Mouse (Mus musculus) heart, embryonic 10.5 days (tissue): ENCODE measurements around the gene Gng7. TPM values are rescaled to one million over a fixed set of nuclear protein-coding genes. Genes with fewer than 3 reads are reported as not detected.

Experiments used
- DNase-seq: peaks from one replicate; pipeline ENCODE4 v3.0.0-alpha.2; 2017; ENCODE audit warnings: low spot score
- H3K27ac ChIP-seq: fragments of 300-500 bp; sonication (generic); 2 replicates; pipeline ENCODE4 v1.5.1; 2016; ENCODE audit warnings: mild to moderate bottlenecking
- H3K27me3 ChIP-seq: fragments of 300-500 bp; sonication (generic); 2 replicates; pipeline ENCODE4 v1.6.1; 2016; ENCODE audit warnings: mild to moderate bottlenecking; ENCODE audit not compliant: poor library complexity, insufficient read depth, severe bottlenecking
- H3K36me3 ChIP-seq: fragments of 300-500 bp; sonication (generic); 2 replicates; pipeline ENCODE4 v1.6.1; 2016; ENCODE audit warnings: mild to moderate bottlenecking, moderate library complexity
- H3K4me1 ChIP-seq: fragments of 300-500 bp; sonication (generic); 2 replicates; pipeline ENCODE4 v1.6.1; 2016; ENCODE audit warnings: mild to moderate bottlenecking
- H3K4me3 ChIP-seq: fragments of 300-500 bp; sonication (generic); 2 replicates; pipeline ENCODE4 v1.5.1; 2016; ENCODE audit warnings: mild to moderate bottlenecking, moderate library complexity
- H3K9me3 ChIP-seq: fragments of 300-500 bp; sonication (generic); 2 replicates; pipeline ENCODE4 v1.6.1; 2016; ENCODE audit warnings: mild to moderate bottlenecking, moderate library complexity
- WGBS: fragments of 180-500 bp; shearing (Covaris S2); methylation state at CpG from one replicate; pipeline ENCODE4 v1.1.7; 2016; 5-methylcytosine and 5-hydroxymethylcytosine counted together
- polyA plus RNA-seq: library from polyadenylated mRNA; unstranded; fragments of >200 nt; fragmentation: Nextera tagmentation; extraction: Ambion mirVana; gene quantifications from 2 replicates; pipeline ENCODE4 v1.2.1, GENCODE M21; 2016

Gene Gng7
- polyA plus RNA-seq, 1 experiment from 2014 or later = 2.1 TPM

GRCm38 (mm10) chr10:80954843-80955242, 59.9 kb downstream of the Gng7 start:
- 35% methylated on average over 6 of the region's 6 CpGs for WGBS
- Histone ChIP-seq H3K9me3 (no peaks in the 10 kb centered on the region), H3K27me3 (peaks cover 8% of the 10 kb centered on the region; the same call in 1 of the 2 replicates), H3K4me1 (peaks cover 45% of the 10 kb centered on the region), H3K27ac (peak overlapping the region; percentile 73), H3K36me3 (no peaks in the 10 kb centered on the region), H3K4me3 (no peak overlapping the region)
- no peak for DNase-seq

GRCm38 (mm10) chr10:80954415-80954814, 60.3 kb downstream of the Gng7 start:
- Histone ChIP-seq H3K9me3 (no peaks in the 10 kb centered on the region), H3K27ac (peak overlapping the region; percentile 73), H3K4me1 (peaks cover 49% of the 10 kb centered on the region), H3K36me3 (no peaks in the 10 kb centered on the region), H3K27me3 (peaks cover 8% of the 10 kb centered on the region; the same call in 1 of the 2 replicates), H3K4me3 (no peak overlapping the region)
- 85% methylated on average over 13 of the region's 13 CpGs for WGBS
- no peak for DNase-seq

- Histone ChIP-seq H3K9me3 (no peaks in the 10 kb centered on the region), H3K4me3 (no peak overlapping the region), H3K36me3 (no peaks in the 10 kb centered on the region), H3K27ac (peak overlapping the region; percentile 44; the same call in 1 of the 2 replicates), H3K27me3 (peaks cover 8% of the 10 kb centered on the region; the same call in 1 of the 2 replicates), H3K4me1 (peaks cover 64% of the 10 kb centered on the region)
- WGBS = 69% methylated on average over 15 of the region's 15 CpGs
- no peak for DNase-seq
Observed at GRCm38 (mm10) chr10:80952449-80952848, 62.3 kb downstream of the Gng7 start.

GRCm38 (mm10) chr10:80951761-80952390, 62.9 kb downstream of the Gng7 start:
- Histone ChIP-seq H3K36me3 (no peaks in the 10 kb centered on the region), H3K4me1 (peaks cover 67% of the 10 kb centered on the region), H3K27me3 (peaks cover 8% of the 10 kb centered on the region; the same call in 1 of the 2 replicates), H3K4me3 (no peak overlapping the region), H3K9me3 (no peaks in the 10 kb centered on the region), H3K27ac (no peak overlapping the region)
- no peak for DNase-seq
- 73% methylated on average over 10 of the region's 10 CpGs for WGBS

GRCm38 (mm10) chr10:80950314-80950713, 64.4 kb downstream of the Gng7 start:
- Histone ChIP-seq H3K4me1 (peaks cover 67% of the 10 kb centered on the region), H3K36me3 (no peaks in the 10 kb centered on the region), H3K27me3 (peaks cover 8% of the 10 kb centered on the region; the same call in 1 of the 2 replicates), H3K9me3 (no peaks in the 10 kb centered on the region), H3K4me3 (no peak overlapping the region), H3K27ac (0 out of 2 replicates have a peak overlapping the region, but pooled peaks have one; percentile 38)
- DNase-seq = no peak
- WGBS = 19% methylated on average over 5 of the region's 5 CpGs

- peaks cover 8% of the 10 kb centered on the region; the same call in 1 of the 2 replicates for H3K27me3 ChIP-seq
- H3K36me3 ChIP-seq = no peaks in the 10 kb centered on the region
- H3K9me3 ChIP-seq = no peaks in the 10 kb centered on the region
- peak overlapping the region; percentile 77 for H3K27ac ChIP-seq
- peaks cover 59% of the 10 kb centered on the region for H3K4me1 ChIP-seq
- 72% methylated on average over 3 of the region's 3 CpGs for WGBS
- no peak for DNase-seq
- H3K4me3 ChIP-seq = no peak overlapping the region
Observed at GRCm38 (mm10) chr10:80949081-80949480, 65.7 kb downstream of the Gng7 start.

- Histone ChIP-seq H3K36me3 (no peaks in the 10 kb centered on the region), H3K4me3 (no peak overlapping the region), H3K4me1 (peaks cover 64% of the 10 kb centered on the region), H3K9me3 (no peaks in the 10 kb centered on the region), H3K27ac (peak overlapping the region; percentile 77), H3K27me3 (peaks cover 8% of the 10 kb centered on the region; the same call in 1 of the 2 replicates)
- WGBS = 31% methylated on average over 6 of the region's 6 CpGs
- no peak for DNase-seq
Observed at GRCm38 (mm10) chr10:80948570-80948969, 66.2 kb downstream of the Gng7 start.

GRCm38 (mm10) chr10:80947802-80948201, 66.9 kb downstream of the Gng7 start:
- peak; percentile 78 for DNase-seq
- H3K4me1 ChIP-seq = peaks cover 69% of the 10 kb centered on the region
- WGBS = 23% methylated on average over 2 of the region's 2 CpGs
- H3K4me3 ChIP-seq = no peak overlapping the region
- H3K27me3 ChIP-seq = peaks cover 4% of the 10 kb centered on the region; the same call in 1 of the 2 replicates
- H3K27ac ChIP-seq = peak overlapping the region; percentile 77
- no peaks in the 10 kb centered on the region for H3K36me3 ChIP-seq
- no peaks in the 10 kb centered on the region for H3K9me3 ChIP-seq

GRCm38 (mm10) chr10:80946684-80947437, 67.9 kb downstream of the Gng7 start:
- H3K4me3 ChIP-seq = peak overlapping the region; percentile 4; the same call in 1 of the 2 replicates
- peaks cover 70% of the 10 kb centered on the region for H3K4me1 ChIP-seq
- no peak for DNase-seq
- 64% methylated on average over 14 of the region's 14 CpGs for WGBS
- H3K36me3 ChIP-seq = no peaks in the 10 kb centered on the region
- no peaks in the 10 kb centered on the region for H3K9me3 ChIP-seq
- peak overlapping the region; percentile 77 for H3K27ac ChIP-seq
- H3K27me3 ChIP-seq = no peaks in the 10 kb centered on the region; the same call in 1 of the 2 replicates

- WGBS = 88% methylated on average over 5 of the region's 5 CpGs
Observed at GRCm38 (mm10) chr10:80944231-80944630, 70.5 kb downstream of the Gng7 start.

GRCm38 (mm10) chr10:80943701-80944100, 71.0 kb downstream of the Gng7 start:
- H3K36me3 ChIP-seq = no peaks in the 10 kb centered on the region
- no peak overlapping the region for H3K4me3 ChIP-seq
- no peak for DNase-seq
- H3K27me3 ChIP-seq = no peaks in the 10 kb centered on the region
- H3K4me1 ChIP-seq = peaks cover 77% of the 10 kb centered on the region
- peak overlapping the region; percentile 72 for H3K27ac ChIP-seq
- WGBS = 69% methylated on average over 9 of the region's 9 CpGs
- H3K9me3 ChIP-seq = no peaks in the 10 kb centered on the region

More at GRCm38 (mm10) chr10:80944231-80944630, 70.5 kb downstream of the Gng7 start:
- no peak overlapping the region for H3K4me3 ChIP-seq
- H3K9me3 ChIP-seq = no peaks in the 10 kb centered on the region
- H3K4me1 ChIP-seq = peaks cover 77% of the 10 kb centered on the region
- H3K36me3 ChIP-seq = no peaks in the 10 kb centered on the region
- no peak for DNase-seq
- no peaks in the 10 kb centered on the region for H3K27me3 ChIP-seq
- H3K27ac ChIP-seq = no peak overlapping the region

GRCm38 (mm10) chr10:80942919-80943318, 71.8 kb downstream of the Gng7 start:
- H3K36me3 ChIP-seq = no peaks in the 10 kb centered on the region
- WGBS = 44% methylated on average over 8 of the region's 8 CpGs
- H3K4me3 ChIP-seq = no peak overlapping the region
- no peaks in the 10 kb centered on the region for H3K9me3 ChIP-seq
- no peak for DNase-seq
- H3K4me1 ChIP-seq = peaks cover 78% of the 10 kb centered on the region
- peaks cover 7% of the 10 kb centered on the region for H3K27me3 ChIP-seq
- peak overlapping the region; percentile 72; the same call in 1 of the 2 replicates for H3K27ac ChIP-seq

- Histone ChIP-seq H3K27me3 (peaks cover 27% of the 10 kb centered on the region), H3K4me3 (peak overlapping the region; percentile 53), H3K4me1 (peaks cover 81% of the 10 kb centered on the region), H3K9me3 (no peaks in the 10 kb centered on the region), H3K36me3 (no peaks in the 10 kb centered on the region), H3K27ac (peak overlapping the region; percentile 91)
- 39% methylated on average over 2 of the region's 2 CpGs for WGBS
- DNase-seq = no peak
Observed at GRCm38 (mm10) chr10:80940988-80941347, 73.8 kb downstream of the Gng7 start.
